Comparison of ENCODE assay signal across 23 mouse cellular contexts in genomic region chr11:53507098-53507805, GRCm38 (mm10). TPM values are rescaled to one million over a fixed set of nuclear protein-coding genes. Genes with fewer than 3 reads are reported as not detected.
A peak's percentile ranks its signal among the peaks of the same experiment; 100 is the strongest.
DNase-seq lines count a peak whose midpoint lies in the region; ATAC-seq and TF ChIP-seq lines count a peak whose summit lies in the region.
"Had no signal": no experiment of that assay in that cellular context is flagged by ENCODE, and none has a peak within 500 bp of the region (broad histone marks: within the 10 kb centered on the region; RNA-seq: fewer than 3 reads in every experiment).

No protein-coding gene starts in this region.

- no peak for TF ChIP-seq POLR2A in olfactory bulb, adult 2 months (IDR thresholded peaks at IDR 0.05; ENCODE audit: insufficient read depth, low read depth, low read length)

- peak; percentile 56 for DNase-seq in cerebellum, adult 11-12 months
- no peak for DNase-seq in cerebellum, adult 9-10 months
- peak; percentile 57 for DNase-seq in kidney, postnatal 10 days
- peak; percentile 42 to 48 for DNase-seq in cerebellum, postnatal 25 days
- DNase-seq: right cerebral cortex, postnatal 14 days; thymus, adult 2 months had no signal

- no peaks in the 10 kb centered on the region for H3K36me3 ChIP-seq in kidney, embryonic 15.5 days
- no peaks in the 10 kb centered on the region for H3K36me3 ChIP-seq in hindbrain, embryonic 16.5 days (ENCODE audit: control insufficient read depth, insufficient read depth, low read length)
- H3K36me3 ChIP-seq in kidney, embryonic 16.5 days (ENCODE audit: insufficient read depth, low read length), result no peaks in the 10 kb centered on the region
- H3K36me3 ChIP-seq: forebrain, embryonic 10.5 days; heart, embryonic 15.5 days; stomach, embryonic 15.5 days had no signal

- ATAC-seq in kidney, embryonic 15.5 days (replicated peaks; ENCODE audit: low FRiP score), result no peak
- ATAC-seq in hindbrain, embryonic 16.5 days, result no peak
- no peak for ATAC-seq in kidney, embryonic 16.5 days (ENCODE audit: low FRiP score, low TSS enrichment)
- ATAC-seq: activated CD4-positive, CD25-positive, alpha-beta regulatory T cell, adult 4 months; intestine, embryonic 16.5 days; midbrain, embryonic 16.5 days; Patski had no signal

- H3K4me2 ChIP-seq in kidney, embryonic 15.5 days, result no peak overlapping the region
- H3K4me2 ChIP-seq in hindbrain, embryonic 16.5 days (ENCODE audit: low read length), result no peak overlapping the region
- no peak overlapping the region for H3K4me2 ChIP-seq in kidney, embryonic 16.5 days (replicated peaks; ENCODE audit: low read depth, low read length)
- H3K4me2 ChIP-seq: heart, embryonic 15.5 days; hindbrain, embryonic 14.5 days; stomach, embryonic 15.5 days had no signal

- H3K4me3 ChIP-seq in kidney, embryonic 15.5 days (replicated peaks), result no peak overlapping the region
- no peak overlapping the region for H3K4me3 ChIP-seq in olfactory bulb, adult 2 months (ENCODE audit: insufficient read depth, low read depth, low read length)
- H3K4me3 ChIP-seq in hindbrain, embryonic 16.5 days (ENCODE audit: low read length), result no peak overlapping the region
- no peak overlapping the region for H3K4me3 ChIP-seq in kidney, embryonic 16.5 days (ENCODE audit: low read length)
- H3K4me3 ChIP-seq: forebrain, embryonic 10.5 days; heart, embryonic 15.5 days; stomach, embryonic 15.5 days had no signal

- H3K4me1 ChIP-seq in kidney, embryonic 15.5 days, result no peaks in the 10 kb centered on the region
- peaks cover 17% of the 10 kb centered on the region for H3K4me1 ChIP-seq in olfactory bulb, adult 2 months (ENCODE audit: control insufficient read depth, insufficient read depth, low read length)
- no peaks in the 10 kb centered on the region for H3K4me1 ChIP-seq in hindbrain, embryonic 16.5 days (ENCODE audit: control insufficient read depth, insufficient read depth, low read depth, low read length)
- no peaks in the 10 kb centered on the region for H3K4me1 ChIP-seq in kidney, embryonic 16.5 days (ENCODE audit: insufficient read depth, low read length)
- H3K4me1 ChIP-seq: heart, embryonic 15.5 days; stomach, embryonic 15.5 days had no signal

- no peak overlapping the region for H3K9ac ChIP-seq in kidney, embryonic 15.5 days
- H3K9ac ChIP-seq in hindbrain, embryonic 16.5 days (ENCODE audit: low read depth, low read length), result no peak overlapping the region
- H3K9ac ChIP-seq in kidney, embryonic 16.5 days (replicated peaks; ENCODE audit: low read length), result no peak overlapping the region
- H3K9ac ChIP-seq: heart, embryonic 15.5 days; hindbrain, embryonic 14.5 days; stomach, embryonic 15.5 days had no signal

- 92% methylated on average over 9 of the region's 9 CpGs for WGBS in kidney, embryonic 15.5 days
- WGBS in olfactory bulb, adult 2 months, result 63% methylated on average over 9 of the region's 9 CpGs
- 82% methylated on average over 9 of the region's 9 CpGs for WGBS in hindbrain, embryonic 16.5 days
- 88% methylated on average over 9 of the region's 9 CpGs for WGBS in kidney, embryonic 16.5 days

- no peaks in the 10 kb centered on the region for H3K9me3 ChIP-seq in kidney, embryonic 15.5 days (replicated peaks)
- no peaks in the 10 kb centered on the region for H3K9me3 ChIP-seq in hindbrain, embryonic 16.5 days (ENCODE audit: control insufficient read depth, low read length)
- no peaks in the 10 kb centered on the region for H3K9me3 ChIP-seq in kidney, embryonic 16.5 days (ENCODE audit: low read length)
- H3K9me3 ChIP-seq: forebrain, embryonic 10.5 days; heart, embryonic 15.5 days; stomach, embryonic 15.5 days had no signal

- H3K27me3 ChIP-seq in kidney, embryonic 15.5 days, result no peaks in the 10 kb centered on the region
- no peaks in the 10 kb centered on the region; the same call in 1 of the 2 replicates for H3K27me3 ChIP-seq in hindbrain, embryonic 16.5 days (replicated peaks; ENCODE audit: control insufficient read depth, insufficient read depth, low read length)
- no peaks in the 10 kb centered on the region for H3K27me3 ChIP-seq in kidney, embryonic 16.5 days (ENCODE audit: insufficient read depth, low read length)
- H3K27me3 ChIP-seq: heart, embryonic 15.5 days; Patski; stomach, embryonic 15.5 days had no signal

- H3K27ac ChIP-seq in kidney, embryonic 15.5 days, result no peak overlapping the region
- H3K27ac ChIP-seq in olfactory bulb, adult 2 months (ENCODE audit: insufficient read depth, low read depth, low read length), result peak overlapping the region; percentile 65
- no peak overlapping the region for H3K27ac ChIP-seq in hindbrain, embryonic 16.5 days (ENCODE audit: low read depth, low read length)
- no peak overlapping the region for H3K27ac ChIP-seq in kidney, embryonic 16.5 days (ENCODE audit: low read length)
- H3K27ac ChIP-seq: forebrain, embryonic 10.5 days; heart, embryonic 15.5 days; hindbrain, embryonic 14.5 days; kidney, postnatal 0 days; stomach, embryonic 15.5 days had no signal

- TF ChIP-seq CTCF in olfactory bulb, adult 2 months (IDR thresholded peaks at IDR 0.05; ENCODE audit: insufficient read depth, low read depth, low read length), result no peak

RNA-seq across cellular contexts. Expression of gene Sept8, which starts 11.8 kb away (rescaled TPM):
- 21.9 and 25.6 TPM in 2 replicates for polyA plus RNA-seq in kidney, embryonic 15.5 days (2015; fragmentation: Nextera tagmentation; extraction: Ambion mirVana)
- 232 TPM in 1 of 2 replicates, not detected in the other for polyA plus RNA-seq in olfactory bulb, adult 2 months (2012; ENCODE audit: insufficient read depth, insufficient read length, low replicate concordance, missing spikeins)
- polyA plus RNA-seq in hindbrain, embryonic 16.5 days (2015; fragmentation: Nextera tagmentation; extraction: Ambion mirVana), result 23.1 and 23.4 TPM in 2 replicates
- polyA plus RNA-seq in kidney, embryonic 16.5 days (2015; fragmentation: Nextera tagmentation; extraction: Ambion mirVana), result 25.7 and 25.9 TPM in 2 replicates

RNA-seq across cellular contexts. Expression of gene Sowaha, which starts 27.2 kb away (rescaled TPM):
- polyA plus RNA-seq in kidney, embryonic 15.5 days (2015; fragmentation: Nextera tagmentation; extraction: Ambion mirVana), result 0.23 and 0.32 TPM in 2 replicates
- not detected in 2 replicates for polyA plus RNA-seq in olfactory bulb, adult 2 months (2012; ENCODE audit: insufficient read depth, insufficient read length, low replicate concordance, missing spikeins)
- polyA plus RNA-seq in hindbrain, embryonic 16.5 days (2015; fragmentation: Nextera tagmentation; extraction: Ambion mirVana), result 1.5 TPM in 2 replicates
- 0.17 and 0.23 TPM in 2 replicates for polyA plus RNA-seq in kidney, embryonic 16.5 days (2015; fragmentation: Nextera tagmentation; extraction: Ambion mirVana)
- polyA plus RNA-seq: activated CD4-positive, CD25-positive, alpha-beta regulatory T cell, adult 4 months; Patski had no signal

RNA-seq across cellular contexts. Expression of gene Gm9945, which starts 27.3 kb away (rescaled TPM):
- polyA plus RNA-seq in kidney, embryonic 15.5 days (2015; fragmentation: Nextera tagmentation; extraction: Ambion mirVana), result not detected in 2 replicates
- polyA plus RNA-seq in olfactory bulb, adult 2 months (2012; ENCODE audit: insufficient read depth, insufficient read length, low replicate concordance, missing spikeins), result not detected in 2 replicates
- 0.34 TPM in 1 of 2 replicates, not detected in the other for polyA plus RNA-seq in hindbrain, embryonic 16.5 days (2015; fragmentation: Nextera tagmentation; extraction: Ambion mirVana)
- not detected in 2 replicates for polyA plus RNA-seq in kidney, embryonic 16.5 days (2015; fragmentation: Nextera tagmentation; extraction: Ambion mirVana)
- polyA plus RNA-seq: activated CD4-positive, CD25-positive, alpha-beta regulatory T cell, adult 4 months; embryonic facial prominence, embryonic 14.5 days; forebrain, embryonic 10.5 days; heart, embryonic 15.5 days; intestine, embryonic 16.5 days; kidney, postnatal 0 days; limb, embryonic 14.5 days; midbrain, embryonic 16.5 days; Patski; spleen, adult 2 months; stomach, embryonic 15.5 days; thymus, adult 2 months had no signal

RNA-seq across cellular contexts. Expression of gene Gm9837, which starts 37.0 kb away (rescaled TPM):
- polyA plus RNA-seq in kidney, embryonic 15.5 days (2015; fragmentation: Nextera tagmentation; extraction: Ambion mirVana), result not detected in 2 replicates
- not detected in 2 replicates for polyA plus RNA-seq in olfactory bulb, adult 2 months (2012; ENCODE audit: insufficient read depth, insufficient read length, low replicate concordance, missing spikeins)
- polyA plus RNA-seq in hindbrain, embryonic 16.5 days (2015; fragmentation: Nextera tagmentation; extraction: Ambion mirVana), result not detected in 2 replicates
- polyA plus RNA-seq in kidney, embryonic 16.5 days (2015; fragmentation: Nextera tagmentation; extraction: Ambion mirVana), result not detected in 2 replicates
- polyA plus RNA-seq: activated CD4-positive, CD25-positive, alpha-beta regulatory T cell, adult 4 months; embryonic facial prominence, embryonic 14.5 days; forebrain, embryonic 10.5 days; heart, embryonic 15.5 days; hindbrain, embryonic 14.5 days; intestine, embryonic 16.5 days; kidney, postnatal 0 days; limb, embryonic 14.5 days; liver, embryonic 16.5 days; midbrain, embryonic 16.5 days; Patski; spleen, adult 2 months; stomach, embryonic 15.5 days; thymus, adult 2 months had no signal

RNA-seq across cellular contexts. Expression of gene Shroom1, which starts 50.2 kb away (rescaled TPM):
- 1.7 and 2.3 TPM in 2 replicates for polyA plus RNA-seq in kidney, embryonic 15.5 days (2015; fragmentation: Nextera tagmentation; extraction: Ambion mirVana)
- not detected in 2 replicates for polyA plus RNA-seq in olfactory bulb, adult 2 months (2012; ENCODE audit: insufficient read depth, insufficient read length, low replicate concordance, missing spikeins)
- polyA plus RNA-seq in hindbrain, embryonic 16.5 days (2015; fragmentation: Nextera tagmentation; extraction: Ambion mirVana), result 3.2 and 3.6 TPM in 2 replicates
- 2.1 and 2.5 TPM in 2 replicates for polyA plus RNA-seq in kidney, embryonic 16.5 days (2015; fragmentation: Nextera tagmentation; extraction: Ambion mirVana)
- polyA plus RNA-seq: Patski had no signal
